Mouse (Mus musculus) kidney, postnatal 25 days (tissue): Measurements from ENCODE around the gene Heg1.

ENCODE experiments used
- DNase-seq, 2 experiments: peaks; one replicate each; pipeline ENCODE4 v3.0.0; 2021; ENCODE audit warnings: mixed read lengths in 2 of 2

Gene Heg1

DNA sequence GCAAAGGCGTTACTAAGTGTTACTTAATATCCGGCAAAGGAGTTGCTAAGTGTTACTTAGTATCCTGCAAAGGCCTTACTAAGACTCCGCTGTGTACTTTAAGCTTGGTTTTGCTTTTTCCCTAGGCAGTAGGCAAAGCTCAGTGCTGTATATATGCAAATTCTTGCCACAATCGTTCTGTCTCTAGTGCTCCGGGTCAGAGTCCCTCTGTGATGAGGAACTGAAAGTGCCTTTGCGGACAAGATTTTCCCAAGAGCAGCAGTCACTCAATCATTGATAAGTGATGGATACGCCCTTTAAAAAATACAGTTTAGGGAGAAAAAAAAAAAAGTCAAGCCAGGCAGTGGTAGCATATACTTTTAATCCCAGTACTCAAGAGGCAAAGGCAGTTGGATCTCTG, 61.3 kb downstream of the Heg1 start:
- no peak for DNase-seq

DNA sequence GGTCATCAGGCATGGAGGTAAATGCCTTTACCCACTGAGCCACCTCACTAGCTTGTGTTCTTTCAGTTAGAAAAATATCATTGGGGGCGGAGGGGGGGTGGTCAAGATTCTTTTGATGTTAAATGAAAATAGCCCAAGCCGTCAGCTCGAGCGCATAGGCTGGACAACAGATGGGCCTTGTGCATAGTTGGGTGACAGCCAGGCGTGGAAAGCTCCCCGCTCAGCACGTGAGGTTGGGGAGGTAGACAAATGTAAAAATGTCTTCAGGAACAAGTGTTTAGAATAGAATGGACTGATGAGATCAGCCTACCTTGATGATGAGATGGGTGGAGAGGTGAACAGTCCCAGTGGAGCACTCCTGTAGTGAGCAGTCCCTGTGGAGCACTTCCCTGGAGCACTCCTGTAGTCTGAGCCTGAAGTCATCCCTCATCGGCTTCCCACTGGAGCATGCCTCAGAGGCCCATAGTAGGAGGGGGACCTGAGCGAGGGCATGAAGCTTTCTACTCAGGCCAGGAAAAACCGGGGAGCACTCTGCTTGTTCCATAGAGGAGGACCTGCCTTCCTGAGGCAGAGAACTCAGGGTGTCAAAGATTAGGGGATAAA, 62.0 kb downstream of the Heg1 start:
- DNase-seq, result no peak

DNA sequence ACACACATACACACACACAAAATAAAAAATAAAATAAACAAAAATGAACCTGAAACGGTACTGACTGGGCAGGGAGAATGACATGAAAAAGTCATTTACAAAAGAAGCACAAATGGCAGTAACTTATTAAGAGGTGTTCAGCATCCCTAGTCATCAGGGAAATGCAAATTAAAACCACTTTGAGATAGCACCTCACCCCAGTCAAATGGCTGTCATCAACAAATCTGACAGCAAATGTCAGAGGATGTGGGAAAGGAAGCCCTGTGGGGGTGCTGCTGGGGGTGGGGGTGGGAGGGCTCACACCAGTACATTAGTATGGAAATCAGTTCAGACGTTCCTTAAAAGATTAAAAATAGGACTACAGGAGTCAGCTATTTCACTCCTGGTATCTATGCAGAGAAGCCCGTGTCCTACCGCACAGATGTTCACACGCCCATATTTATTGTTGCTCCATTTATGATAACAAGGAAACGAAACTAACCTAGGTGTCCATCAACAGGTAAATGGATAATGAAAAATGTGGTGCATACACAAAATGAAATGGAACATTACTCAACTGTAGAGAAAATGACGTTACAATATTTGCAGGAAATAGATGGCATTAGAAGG, 63.3 kb downstream of the Heg1 start:
- no peak for DNase-seq

DNA sequence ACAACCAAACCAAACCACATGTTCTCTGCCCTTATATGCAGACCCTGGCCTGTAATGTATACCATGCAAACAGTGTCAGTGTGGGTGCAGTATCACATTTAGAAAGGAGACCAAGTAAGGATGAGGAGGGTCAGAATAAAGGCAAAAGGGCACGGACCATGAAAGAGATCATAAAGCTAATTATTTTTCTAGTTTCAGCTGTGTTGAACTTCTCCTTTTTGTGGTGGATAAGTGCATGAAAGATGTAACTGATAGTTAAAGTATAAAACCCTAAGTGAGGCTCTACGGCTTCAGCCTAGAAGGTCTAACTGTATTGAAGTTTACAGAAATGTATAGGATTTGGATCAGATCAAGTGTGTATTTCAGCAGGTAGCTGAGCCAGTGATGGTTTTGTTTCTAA, 63.8 kb downstream of the Heg1 start:
- no peak for DNase-seq

DNA sequence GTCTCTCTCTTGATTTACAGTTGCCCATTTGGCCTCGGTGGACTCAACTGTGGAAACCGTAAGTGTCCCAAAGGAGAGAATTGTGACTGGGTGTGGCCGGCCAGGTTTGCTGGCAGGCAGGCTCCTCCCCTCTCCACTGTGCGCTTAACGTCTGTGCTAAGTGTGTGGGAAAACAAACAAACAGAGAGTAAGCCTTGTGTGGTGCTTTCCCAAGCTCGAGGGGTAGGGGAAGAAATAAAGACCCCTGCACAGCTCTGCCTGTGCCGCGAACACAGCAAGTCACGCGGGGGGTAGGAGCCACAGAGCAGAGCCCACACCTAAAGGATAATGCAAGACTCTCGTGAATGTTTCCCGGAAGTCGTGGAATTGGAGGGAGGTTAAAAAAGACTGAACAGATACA, 67.0 kb downstream of the Heg1 start:
- DNase-seq, result no peak

DNA sequence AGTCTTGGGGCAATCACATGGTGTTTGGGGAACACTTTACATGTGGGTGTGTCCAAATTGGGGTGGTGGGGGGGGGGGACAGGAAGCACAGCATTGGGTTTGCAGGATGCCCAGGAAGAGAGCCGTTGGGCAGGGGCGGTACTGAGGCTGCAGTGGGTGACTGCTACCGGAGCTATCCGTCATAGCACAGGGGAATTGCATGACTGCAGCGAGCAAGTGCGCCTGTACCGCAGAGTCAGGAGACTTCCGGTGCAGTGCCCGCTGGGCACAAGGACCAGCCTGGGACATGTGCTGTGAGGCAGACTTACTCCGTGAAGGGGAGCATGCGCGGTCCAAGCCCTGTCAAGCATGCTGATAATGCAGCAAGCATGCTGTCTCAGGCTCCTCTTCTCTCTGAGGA, 67.4 kb downstream of the Heg1 start:
- DNase-seq, result peak in 1 of 2 experiments; percentile 59

DNA sequence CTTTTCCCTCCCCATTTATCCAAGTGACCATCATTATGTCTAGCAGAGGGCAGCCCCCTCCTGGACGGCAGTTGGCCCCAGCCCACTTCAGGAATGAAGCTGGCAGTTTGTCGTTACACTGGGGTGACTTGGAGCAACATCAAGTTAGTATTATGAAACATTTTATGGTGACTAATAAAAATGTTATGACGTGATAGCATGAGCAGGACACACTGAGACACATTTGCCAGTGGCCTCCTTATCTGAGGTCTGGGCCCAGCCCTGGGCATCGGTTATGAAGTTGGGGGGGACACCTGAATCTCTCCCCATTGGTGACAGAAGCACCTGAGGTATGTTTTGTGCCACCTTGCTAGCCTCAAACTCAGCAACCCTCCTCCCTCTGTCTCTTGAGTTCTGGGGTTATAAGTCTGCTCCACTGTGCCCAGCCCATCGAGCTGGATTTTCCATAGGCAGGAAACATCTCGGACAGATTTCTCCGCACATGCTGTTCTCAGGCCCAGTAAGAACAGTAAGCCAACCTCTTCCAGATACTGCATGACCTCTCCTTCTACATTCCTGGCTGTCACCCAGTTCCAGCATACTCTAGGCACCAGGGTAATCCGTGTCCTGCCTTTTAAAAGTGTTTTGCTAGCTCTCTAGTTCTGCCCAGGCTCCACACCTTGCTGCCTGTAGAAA, 68.9 kb downstream of the Heg1 start:
- no peak for DNase-seq

DNA sequence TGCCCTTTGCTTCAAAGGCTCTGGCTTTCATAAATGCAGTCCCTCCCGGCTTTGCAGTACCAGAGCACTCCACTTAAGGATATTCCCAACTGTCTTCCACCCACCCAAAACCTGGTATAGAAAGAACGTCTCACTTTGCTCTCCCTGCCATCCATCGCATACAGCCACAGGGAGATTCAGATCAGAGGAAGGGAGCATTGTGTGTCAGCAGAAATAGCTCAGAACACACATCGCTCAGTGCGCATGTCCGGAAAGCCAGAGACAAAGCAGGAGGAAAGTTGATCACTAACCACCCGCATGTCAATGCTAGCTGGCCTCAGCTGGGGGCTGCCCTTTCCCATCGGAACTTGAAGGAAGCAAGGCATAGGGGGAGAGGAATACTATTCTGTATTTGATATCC, 71.1 kb downstream of the Heg1 start:
- DNase-seq, result peak in 1 of 2 experiments; percentile 35

DNA sequence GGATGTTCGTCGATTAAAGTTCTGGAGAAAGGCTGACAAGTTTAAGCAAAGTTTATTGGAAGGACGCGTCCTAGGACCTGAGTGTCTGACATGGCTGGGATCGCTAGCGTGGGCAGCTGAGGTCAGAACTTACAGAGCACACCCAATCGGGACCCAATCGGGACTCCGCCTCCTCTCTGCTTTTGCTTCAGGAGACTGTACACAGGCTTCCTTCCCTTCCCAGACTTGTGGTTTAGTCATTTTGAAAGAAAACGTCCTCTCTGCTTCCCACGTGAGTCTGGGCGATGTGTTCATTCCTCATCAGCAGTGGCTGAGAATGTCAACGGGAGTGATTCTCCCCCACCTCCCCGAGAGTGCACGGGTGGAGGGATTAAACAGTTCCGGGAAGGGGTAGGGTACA, 71.8 kb downstream of the Heg1 start:
- no peak for DNase-seq

DNA sequence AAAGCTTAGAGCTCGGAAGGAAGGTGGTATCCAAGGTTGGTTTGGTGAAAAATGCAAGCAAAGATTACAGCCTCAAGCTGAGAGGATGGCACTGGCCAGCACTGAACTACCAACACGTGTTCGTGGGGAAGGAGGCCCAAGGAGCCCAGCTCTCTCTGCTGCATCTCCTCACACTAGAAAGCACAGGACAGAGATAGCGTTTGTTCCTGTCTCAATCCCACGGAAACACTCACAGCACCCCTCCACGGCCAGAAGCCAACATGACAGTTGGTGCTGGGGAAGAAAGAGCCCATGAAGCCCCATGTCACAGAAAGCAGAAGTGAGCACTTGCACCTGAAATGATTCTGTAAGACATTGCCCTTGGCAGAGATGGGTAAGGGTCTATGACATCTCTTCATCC, 72.2 kb downstream of the Heg1 start:
- DNase-seq, result no peak

DNA sequence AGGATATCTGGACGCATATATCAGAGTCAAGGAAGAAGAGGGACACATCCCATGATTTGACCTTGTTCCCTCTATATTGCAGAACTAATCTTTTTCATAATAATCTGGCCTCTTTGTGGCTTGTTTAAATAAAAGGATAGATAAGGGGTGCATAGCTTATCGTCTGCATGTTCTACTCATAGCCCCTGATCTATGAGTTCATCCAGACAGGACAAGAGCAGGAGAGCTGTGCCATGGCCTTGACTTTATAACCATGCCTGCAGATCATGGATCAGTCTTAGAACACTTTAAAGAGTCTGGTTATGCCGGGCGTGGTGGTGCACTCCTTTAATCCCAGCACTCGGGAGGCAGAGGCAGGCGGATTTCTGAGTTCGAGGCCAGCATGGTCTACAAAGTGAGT, 75.0 kb downstream of the Heg1 start:
- DNase-seq, result no peak

DNA sequence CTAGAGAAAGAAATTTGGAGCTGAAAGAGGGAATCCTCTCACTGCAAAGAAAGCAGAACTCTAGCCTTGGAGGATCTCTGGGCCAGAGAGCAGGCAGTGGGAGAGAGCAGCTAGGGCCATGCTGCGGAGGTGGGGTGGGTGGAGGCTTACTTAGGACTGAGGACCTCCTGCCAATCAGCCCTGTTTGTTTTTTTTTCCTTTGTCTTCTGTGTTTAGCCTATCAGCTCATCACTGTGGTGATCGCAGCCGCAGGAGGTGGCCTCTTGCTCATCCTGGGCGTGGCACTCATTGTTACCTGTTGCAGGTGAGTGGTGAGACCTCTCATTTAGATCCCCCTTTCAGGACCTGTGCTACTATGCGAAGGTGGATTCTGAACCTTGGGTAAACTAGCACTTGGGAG, 76.4 kb downstream of the Heg1 start:
- DNase-seq, result no peak

DNA sequence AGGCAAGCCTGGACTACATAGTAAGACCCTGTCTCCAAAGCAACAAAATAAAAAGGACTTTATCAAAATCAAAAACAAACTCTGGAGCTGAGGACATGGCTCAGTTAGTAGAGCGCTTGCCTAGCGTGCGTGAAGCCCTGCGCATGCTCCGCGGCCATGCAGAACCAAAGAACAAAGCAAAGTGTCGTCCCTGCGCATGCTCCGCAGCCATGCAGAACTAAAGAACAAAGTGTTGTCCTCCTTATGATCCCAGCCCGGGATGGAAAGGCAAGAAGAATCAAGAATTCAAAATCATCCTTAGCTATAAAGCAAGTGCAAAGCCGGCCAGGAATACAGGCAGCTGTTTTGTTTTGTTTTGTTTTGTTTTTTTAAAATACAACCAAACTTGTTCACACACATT, 76.8 kb downstream of the Heg1 start:
- no peak for DNase-seq

DNA sequence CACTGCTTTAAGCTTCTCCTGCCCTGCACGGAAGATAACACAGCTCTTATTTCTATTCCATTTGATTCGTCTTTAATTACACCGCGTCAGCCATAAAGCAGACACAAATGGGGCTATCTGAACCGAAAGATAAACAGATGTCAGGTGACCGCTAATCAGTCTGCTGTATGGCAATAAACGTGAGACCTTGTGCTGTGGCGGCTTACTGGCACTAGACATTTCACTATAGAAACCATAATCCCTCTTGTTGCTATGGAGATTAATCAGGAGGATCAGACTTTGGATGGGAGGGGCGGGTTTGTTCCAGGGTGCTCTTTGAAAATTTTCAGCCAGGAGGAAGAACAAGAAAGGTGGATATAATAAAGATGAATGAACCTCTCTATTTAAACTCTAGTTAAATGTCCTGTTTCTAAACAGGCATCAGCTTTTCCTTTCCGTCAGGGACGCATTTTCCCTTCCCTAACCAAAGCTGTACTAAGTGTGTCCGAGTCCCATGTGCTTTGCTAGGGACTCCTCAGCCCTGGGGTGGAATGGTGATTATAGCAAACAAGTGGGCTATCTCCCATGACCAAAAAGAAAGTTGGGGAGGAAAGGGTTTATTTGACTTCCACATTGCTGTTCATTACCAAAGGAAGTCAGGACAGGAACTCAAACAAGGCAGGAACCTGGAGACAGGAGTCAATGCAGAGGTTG, 80.5 kb downstream of the Heg1 start:
- no peak for DNase-seq

DNA sequence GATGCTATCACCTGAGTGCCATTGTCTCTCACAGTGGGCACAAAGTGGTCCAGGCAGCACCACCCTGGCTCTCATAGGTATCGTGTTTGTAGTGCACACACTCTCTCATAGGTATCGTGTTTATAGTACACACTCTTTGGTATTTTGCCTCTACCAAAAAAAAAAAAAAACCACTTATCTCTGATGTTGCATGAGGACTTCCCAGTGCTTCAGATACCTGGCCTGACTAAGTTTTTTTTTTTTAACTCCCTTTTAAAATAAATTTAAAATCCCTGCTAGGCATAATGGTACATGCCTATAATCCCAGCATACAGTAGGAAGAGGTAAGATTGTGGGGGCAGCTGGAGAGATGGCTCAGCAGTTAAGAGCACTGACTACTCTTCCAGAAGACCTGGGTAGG, 81.3 kb downstream of the Heg1 start:
- no peak for DNase-seq

DNA sequence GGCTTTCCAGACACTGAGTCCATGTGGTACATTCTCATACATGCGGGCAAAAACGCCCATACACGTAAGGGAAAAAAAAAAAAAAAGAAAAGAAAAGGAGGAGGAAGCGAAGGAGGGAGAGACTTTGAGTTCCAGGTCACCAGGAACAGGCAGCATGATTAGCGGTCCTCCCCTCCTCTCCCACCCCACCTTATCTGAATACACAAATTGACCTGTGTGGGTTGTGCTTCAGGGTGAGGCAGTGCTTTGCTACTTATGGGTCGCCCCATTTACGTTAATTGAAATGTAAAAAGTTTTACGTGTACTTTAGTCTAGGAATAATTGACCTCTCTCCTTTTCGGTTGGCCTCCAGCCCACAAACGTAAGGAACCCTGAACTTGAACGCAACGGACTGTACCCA, 82.1 kb downstream of the Heg1 start:
- DNase-seq, result no peak

DNA sequence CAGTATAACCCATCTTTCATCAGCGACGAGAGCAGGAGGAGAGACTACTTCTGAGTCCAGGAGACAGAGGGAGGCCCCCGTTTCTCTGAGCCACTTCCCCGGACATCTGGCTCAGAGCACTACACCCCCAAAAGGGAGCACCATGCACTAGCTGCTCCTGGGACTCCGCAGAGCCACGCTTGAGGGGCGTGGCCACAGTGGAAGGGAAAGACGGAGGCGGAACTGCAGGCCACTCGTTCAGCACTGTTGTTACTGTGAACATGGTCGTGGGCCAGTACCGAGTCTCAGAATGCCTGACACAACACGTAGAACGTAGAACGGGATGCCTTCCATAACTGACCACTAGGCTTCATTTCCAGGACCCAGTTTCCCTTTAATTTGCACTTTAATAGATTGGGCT, 82.6 kb downstream of the Heg1 start:
- no peak for DNase-seq

DNA sequence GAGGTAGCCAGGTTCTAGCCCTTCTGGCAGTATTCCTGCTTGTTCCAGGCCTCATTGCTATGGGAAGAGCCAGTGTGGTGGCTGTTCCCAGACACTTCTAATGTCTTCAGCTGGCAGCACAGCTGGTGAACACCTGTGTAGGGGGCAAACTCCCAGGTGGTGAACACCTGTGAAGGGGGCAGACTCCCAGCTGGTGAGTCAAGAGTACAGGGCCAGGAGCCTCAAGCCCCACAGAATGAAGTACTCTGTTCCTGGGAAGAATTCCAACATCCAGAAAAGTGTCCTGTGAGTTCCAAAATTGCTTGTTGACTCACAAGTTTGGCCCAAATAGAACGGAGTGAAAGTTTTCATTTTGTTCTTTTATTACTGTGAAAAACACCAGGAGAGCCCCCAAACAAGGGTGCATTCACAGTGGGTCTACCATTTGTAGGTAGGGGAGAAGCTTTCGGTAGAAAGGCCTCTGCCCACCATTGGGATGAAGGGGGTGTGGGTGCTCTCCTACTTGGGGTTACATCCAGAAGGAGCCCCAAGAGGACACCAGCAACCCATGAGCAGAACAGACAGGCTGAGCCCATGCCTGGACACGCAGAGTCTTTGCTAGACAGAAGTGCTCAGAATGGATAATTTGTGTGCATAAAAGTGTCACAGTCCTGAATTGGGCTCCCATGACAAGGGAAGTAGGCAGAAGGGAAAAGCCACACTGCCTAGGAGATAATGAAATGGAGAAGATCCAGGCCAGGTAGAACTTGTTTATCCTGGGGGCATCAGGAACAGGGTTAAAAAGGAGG, 84.5 kb downstream of the Heg1 start:
- DNase-seq, result no peak

DNA sequence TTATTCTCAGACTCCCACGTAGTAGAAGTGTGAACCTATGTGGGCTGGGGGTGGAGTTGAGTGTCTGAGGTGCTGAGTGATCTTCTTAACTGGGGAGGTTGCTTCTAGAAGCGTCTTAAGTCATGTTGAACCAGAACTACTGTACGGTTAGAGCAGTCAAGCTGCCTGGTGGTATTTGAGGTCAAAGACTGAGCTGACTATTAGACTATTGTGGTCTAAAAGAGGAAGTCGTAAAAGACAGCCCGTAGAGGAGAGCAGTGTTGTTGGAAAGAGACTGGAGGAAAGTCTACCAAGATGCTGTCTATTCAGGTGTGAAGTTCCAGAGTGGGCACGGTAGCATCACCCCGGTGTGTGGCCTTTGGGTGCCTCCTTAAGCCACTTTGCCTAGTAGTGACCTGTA, 85.7 kb downstream of the Heg1 start:
- DNase-seq, result no peak

DNA sequence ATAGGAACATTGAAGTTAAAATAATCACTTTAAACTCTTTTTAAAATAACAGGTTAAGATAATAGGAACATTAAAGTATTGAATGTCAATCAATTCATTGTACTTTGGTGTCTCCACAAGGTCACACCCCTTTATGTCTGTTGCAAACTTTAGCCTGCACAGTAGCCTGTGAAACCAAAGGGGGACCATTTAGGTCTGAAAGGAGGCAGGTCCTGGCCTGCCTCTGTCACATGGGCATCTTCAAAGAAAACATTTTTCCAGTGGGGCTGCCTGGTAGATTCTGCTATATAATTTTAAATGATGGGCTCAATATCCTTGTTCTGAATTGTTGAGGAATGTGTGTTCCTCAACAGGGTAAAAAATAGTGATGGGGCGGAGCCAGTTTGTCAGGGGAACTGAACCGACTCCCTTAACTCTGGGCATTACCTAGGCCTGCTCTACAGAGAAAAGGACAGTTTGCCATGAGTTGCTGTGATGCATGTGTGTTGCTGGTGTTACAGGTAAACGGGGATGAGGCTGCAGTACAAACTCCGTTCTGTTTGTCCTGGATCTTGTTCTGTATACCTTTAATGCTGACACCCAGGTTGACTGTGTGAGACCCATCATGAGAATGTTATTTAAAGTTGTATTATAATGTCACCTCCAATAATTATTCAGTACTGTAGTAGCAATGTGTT, 86.7 kb downstream of the Heg1 start:
- no peak for DNase-seq

DNA sequence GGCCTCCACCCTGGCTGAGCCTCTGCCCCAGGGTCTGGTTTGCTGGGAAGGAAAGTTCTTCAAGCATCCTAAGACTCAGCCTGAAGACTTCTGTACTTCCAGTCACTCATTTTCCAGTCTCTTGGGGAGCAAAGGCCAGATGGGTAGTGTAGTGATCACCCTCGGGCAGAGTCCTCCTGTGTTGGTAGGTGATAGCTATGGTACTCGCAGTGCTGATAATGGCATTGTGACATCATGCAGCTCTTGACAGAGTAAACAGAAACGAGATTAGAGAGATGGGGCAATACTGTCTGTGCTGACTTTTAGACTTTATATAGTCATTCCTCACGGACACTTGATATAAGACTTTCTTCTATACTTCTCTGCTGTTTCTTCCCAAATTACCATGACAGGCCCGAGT, 88.6 kb downstream of the Heg1 start:
- DNase-seq, result no peak

DNA sequence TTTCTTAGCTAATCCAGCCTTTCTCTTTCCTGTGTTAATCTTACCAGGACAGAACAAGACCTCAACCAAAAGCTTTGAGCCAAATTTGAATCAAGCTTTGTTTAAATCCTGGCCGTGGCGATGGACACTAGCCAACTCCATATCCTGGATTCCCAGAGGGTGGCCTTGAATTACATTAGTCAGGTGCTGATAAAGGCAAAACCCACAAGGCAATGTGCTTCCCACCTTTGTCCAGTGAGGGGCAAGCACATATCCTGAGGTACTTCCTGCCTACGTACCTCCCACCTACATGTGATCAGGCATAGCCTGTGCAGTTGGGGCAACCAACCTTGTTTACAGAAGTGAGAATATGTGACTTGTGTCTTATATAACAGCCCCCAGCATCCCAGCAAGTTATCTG, 90.8 kb downstream of the Heg1 start:
- no peak for DNase-seq
